Mouse (Mus musculus): ENCODE results near the gene Pvrig.
"Not testable (repeated sequence)": the region's sequence is repeated elsewhere in the genome, so short reads cannot be mapped to it uniquely, and the experiment has no call there.

Pvrig gene

DNA sequence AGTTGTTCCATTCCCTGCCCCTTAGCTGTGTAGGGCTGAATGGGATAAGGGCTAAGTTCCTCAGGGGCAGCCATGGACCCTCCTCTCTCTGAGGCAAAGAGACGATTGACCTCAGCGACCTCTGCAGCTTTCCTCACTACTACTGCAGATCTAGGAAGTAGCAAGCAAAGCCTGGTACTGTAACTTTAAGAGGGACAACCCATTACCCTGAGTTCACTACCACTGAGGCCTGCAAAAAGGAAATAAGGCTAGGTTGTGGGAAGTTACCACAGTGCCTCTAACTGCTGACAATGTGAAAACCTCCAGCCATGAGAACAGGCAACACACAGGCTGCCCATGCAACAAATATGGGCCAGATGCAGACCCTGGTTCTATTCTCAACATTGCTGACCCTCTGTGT, at the start of gene Pvrig:
Pvrig (plus strand) TSS at position 301 of the 400 bp plus-strand sequence.
- no peak for DNase-seq (ENCODE audit: low spot score)

DNA sequence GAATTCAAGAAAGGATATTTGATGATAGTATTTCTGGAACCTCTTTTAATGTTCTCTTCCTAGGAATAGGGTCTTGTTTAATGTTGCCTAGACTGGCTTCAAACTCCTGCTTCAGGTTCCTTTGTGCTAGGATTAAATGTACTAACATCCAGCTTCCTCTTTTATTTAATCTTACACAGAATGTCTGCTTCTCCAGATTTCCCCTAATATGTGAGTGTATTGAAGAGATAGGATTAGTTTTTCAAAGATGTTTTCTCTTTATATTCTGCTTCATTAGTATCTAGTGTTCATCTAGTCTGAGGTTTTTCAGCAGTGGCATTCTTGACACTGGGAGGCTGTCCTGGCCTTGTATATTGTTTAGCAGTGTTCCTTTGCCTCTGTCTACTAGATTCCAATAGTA, 47.6 kb upstream of the Pvrig start:
- no peak for DNase-seq (ENCODE audit: low spot score)

DNA sequence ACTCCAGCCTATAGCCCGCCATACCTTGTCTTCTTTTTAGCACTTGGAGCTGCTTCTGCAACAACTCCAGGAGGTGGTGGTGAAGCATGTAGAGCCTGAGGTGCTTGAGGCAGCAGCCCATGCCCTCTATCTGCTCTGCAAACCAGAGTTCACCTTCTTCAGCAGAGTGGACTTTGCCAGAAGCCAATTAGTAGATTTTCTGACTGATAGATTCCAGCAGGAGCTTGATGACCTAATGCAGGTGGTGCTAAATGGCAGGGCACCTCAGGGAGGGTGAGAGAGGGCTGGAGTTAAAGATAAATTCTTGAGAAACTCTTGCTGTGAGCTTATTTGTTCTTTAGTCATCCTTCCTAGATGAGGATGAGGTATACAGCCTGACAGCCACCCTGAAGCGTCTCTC, 42.1 kb upstream of the Pvrig start:
- DNase-seq (ENCODE audit: low spot score): no peak

- no peak for DNase-seq (ENCODE audit: low spot score)
Observed at GRCm38 (mm10) chr5:138312795-138313194, 29.0 kb upstream of the Pvrig start.

- no peak for DNase-seq (ENCODE audit: low spot score)
Observed at GRCm38 (mm10) chr5:138343216-138343615, 1.5 kb downstream of the Pvrig start.

DNA sequence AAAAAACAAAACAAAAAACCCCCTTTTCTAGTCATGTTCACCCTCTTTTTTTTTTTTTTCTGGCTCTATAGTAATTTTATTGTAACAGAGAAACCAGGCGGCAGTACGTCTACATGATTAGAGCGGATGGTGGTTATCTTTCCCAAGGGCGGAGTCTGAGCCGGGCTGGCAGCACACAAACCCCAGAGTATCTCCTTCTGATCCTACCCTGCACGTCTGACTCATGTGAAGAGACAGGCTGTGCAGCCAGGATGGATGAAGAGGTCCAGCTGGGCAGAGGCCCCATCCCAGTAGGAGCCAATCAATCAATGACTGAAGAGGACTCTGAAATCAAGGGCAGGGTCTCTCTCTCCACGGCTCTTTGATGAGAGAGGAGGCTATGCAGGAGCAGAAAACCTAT, 21.4 kb downstream of the Pvrig start:
- not testable (repeated sequence) for DNase-seq (ENCODE audit: low spot score)

GRCm38 (mm10) chr5:138365347-138365746, 23.6 kb downstream of the Pvrig start:
- DNase-seq (ENCODE audit: low spot score): not testable (repeated sequence)

Data from retina, embryonic 14.5 days (tissue).